Mouse (Mus musculus) limb, embryonic 11.5 days (tissue): ENCODE measurements around the gene Myg1. TPM values are rescaled to one million over a fixed set of nuclear protein-coding genes. Genes with fewer than 3 reads are reported as not detected.

Experiments used
- ATAC-seq: fragments of 200-750 bp; cut with Nextera tagmentation; 2 replicates; pipeline ENCODE4 v1.8.0; 2017; ENCODE audit warnings: low read depth; ENCODE audit not compliant: insufficient number of reproducible peaks, low FRiP score, low TSS enrichment
- DNase-seq: peaks from one replicate; pipeline ENCODE4 v3.0.0-alpha.2; 2015; ENCODE audit warnings: low spot score
- H3K27ac ChIP-seq: fragments of 300-500 bp; sonication (generic); replicated peaks from 2 replicates; pipeline ENCODE4 v1.5.1; 2014; ENCODE audit warnings: low read depth, mild to moderate bottlenecking, low read length
- H3K27me3 ChIP-seq: fragments of 300-500 bp; sonication (generic); 2 replicates; pipeline ENCODE4 v1.6.1; 2014; ENCODE audit warnings: mild to moderate bottlenecking, low read length, mixed read lengths; ENCODE audit not compliant: control insufficient read depth, insufficient read depth
- H3K36me3 ChIP-seq: fragments of 300-500 bp; sonication (generic); 2 replicates; pipeline ENCODE4 v1.6.1; 2014; ENCODE audit warnings: mild to moderate bottlenecking, low read length, moderate library complexity, mixed read lengths; ENCODE audit not compliant: control insufficient read depth, insufficient read depth
- H3K4me1 ChIP-seq: fragments of 300-500 bp; sonication (generic); 2 replicates; pipeline ENCODE4 v1.6.1; 2014; ENCODE audit warnings: low read length, mixed read lengths; ENCODE audit not compliant: control insufficient read depth, insufficient read depth
- H3K4me2 ChIP-seq: fragments of 300-500 bp; sonication (generic); 2 replicates; pipeline ENCODE4 v1.6.1; 2014; ENCODE audit warnings: low read depth, mild to moderate bottlenecking, moderate library complexity; ENCODE audit not compliant: severe bottlenecking
- H3K4me3 ChIP-seq: fragments of 300-500 bp; sonication (generic); 2 replicates; pipeline ENCODE4 v1.5.1; 2014; ENCODE audit warnings: low read depth, low read length
- H3K9ac ChIP-seq: fragments of 300-500 bp; sonication (generic); 2 replicates; pipeline ENCODE4 v1.6.1; 2014; ENCODE audit warnings: mild to moderate bottlenecking, low read length
- H3K9me3 ChIP-seq: fragments of 300-500 bp; sonication (generic); 2 replicates; pipeline ENCODE4 v1.6.1; 2016; ENCODE audit warnings: low read length; ENCODE audit not compliant: control insufficient read depth
- WGBS: fragments of 180-500 bp; shearing (Covaris S2); extraction: QIAGEN DNeasy Blood & Tissue Kit; methylation state at CpG from one replicate; pipeline ENCODE4 v1.1.7; 2014; 5-methylcytosine and 5-hydroxymethylcytosine counted together
- polyA plus RNA-seq: library from polyadenylated mRNA; unstranded; fragments of >200 nt; fragmentation: Nextera tagmentation; extraction: Ambion mirVana; gene quantifications from 2 replicates; pipeline ENCODE4 v1.2.1, GENCODE M21; 2014

Gene Myg1
- polyA plus RNA-seq, 1 experiment from 2014 or later, result 122 TPM

- Histone ChIP-seq H3K4me1 (peaks cover 15% of the 10 kb centered on the region; the same call in 1 of the 2 replicates), H3K9ac (no peak overlapping the region), H3K4me2 (no peak overlapping the region), H3K9me3 (no peaks in the 10 kb centered on the region), H3K27ac (no peak overlapping the region), H3K36me3 (no peaks in the 10 kb centered on the region), H3K4me3 (no peak overlapping the region), H3K27me3 (no peaks in the 10 kb centered on the region)
- DNase-seq (no peak), ATAC-seq (no peak)
- WGBS, result 93% methylated on average over 1 of the region's 1 CpGs
Measured at GRCm38 (mm10) chr15:102364678-102365077, 33.2 kb downstream of the Myg1 start.

DNA sequence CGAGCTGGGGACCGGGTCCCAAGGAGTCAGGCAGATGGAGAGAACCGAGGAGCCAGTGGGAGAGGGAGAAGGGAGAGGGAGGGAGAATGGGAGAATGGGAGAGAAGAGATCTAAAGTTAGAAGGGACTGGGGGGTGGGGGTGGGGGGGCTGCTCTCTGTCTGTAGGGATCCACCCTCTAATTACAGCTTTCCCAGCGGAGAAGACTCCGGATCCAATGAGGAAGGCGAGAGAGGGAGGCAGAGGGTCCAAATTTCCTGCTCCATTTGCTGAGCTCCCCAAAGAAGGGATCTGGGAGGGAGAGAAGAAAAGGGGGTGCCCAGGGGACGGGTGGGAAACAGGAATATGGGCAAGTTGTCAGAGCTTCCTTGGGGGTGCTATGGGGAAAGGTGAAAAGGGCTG, 34.7 kb downstream of the Myg1 start:
- H3K36me3 ChIP-seq, result no peaks in the 10 kb centered on the region
- ATAC-seq (no peak), DNase-seq (no peak)
- H3K4me2 ChIP-seq, result peak overlapping the region; percentile 36
- no peak overlapping the region for H3K27ac ChIP-seq
- no peak overlapping the region for H3K9ac ChIP-seq
- H3K4me3 ChIP-seq, result peak overlapping the region; percentile 21; the same call in 1 of the 2 replicates
- H3K9me3 ChIP-seq, result no peaks in the 10 kb centered on the region
- H3K4me1 ChIP-seq, result peaks cover 29% of the 10 kb centered on the region
- 5% methylated on average over 7 of the region's 7 CpGs for WGBS
- H3K27me3 ChIP-seq, result no peaks in the 10 kb centered on the region

GRCm38 (mm10) chr15:102366733-102367344, 35.3 kb downstream of the Myg1 start, which contains the start of gene Sp7:
Sp7 (minus strand) TSS chr15:102367182.
- Histone ChIP-seq H3K36me3 (no peaks in the 10 kb centered on the region), H3K27me3 (no peaks in the 10 kb centered on the region), H3K4me1 (peaks cover 29% of the 10 kb centered on the region), H3K9me3 (no peaks in the 10 kb centered on the region), H3K4me3 (peak within 1 kb of the TSS; percentile 21; the same call in 1 of the 2 replicates), H3K4me2 (peak within 1 kb of the TSS; percentile 36), H3K27ac (no peak within 1 kb of the TSS), H3K9ac (0 out of 2 replicates have a peak within 1 kb of the TSS, but pooled peaks have one; percentile 12)
- no peak for ATAC-seq
- WGBS, result 9% methylated on average over 15 of the region's 15 CpGs
- peak; percentile 65 for DNase-seq

DNA sequence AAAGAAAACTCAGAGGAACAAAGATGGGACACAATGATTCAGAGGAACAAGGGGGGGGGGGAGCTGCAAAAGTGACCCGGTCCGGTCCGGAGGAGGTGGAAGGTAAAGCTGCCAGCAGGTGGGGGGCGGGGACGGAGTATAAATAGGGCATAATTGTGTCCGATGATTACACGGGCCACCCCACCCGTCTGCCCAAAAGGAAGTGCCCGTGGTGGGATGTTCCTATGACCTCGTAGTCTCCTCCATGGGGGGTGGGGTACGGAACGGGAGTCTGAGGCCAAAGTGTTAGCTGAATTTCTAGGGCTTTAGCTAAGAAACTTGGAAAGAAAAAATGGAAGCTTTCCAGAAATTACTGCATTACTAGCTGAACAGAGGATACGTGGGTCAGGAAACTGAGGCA, 38.5 kb downstream of the Myg1 start:
- DNase-seq (no peak), ATAC-seq (no peak)
- no peaks in the 10 kb centered on the region for H3K27me3 ChIP-seq
- H3K36me3 ChIP-seq, result no peaks in the 10 kb centered on the region
- peak overlapping the region; percentile 9; the same call in 1 of the 2 replicates for H3K27ac ChIP-seq
- WGBS, result 14% methylated on average over 13 of the region's 13 CpGs
- H3K9ac ChIP-seq, result no peak overlapping the region
- peak overlapping the region; percentile 46; the same call in 1 of the 2 replicates for H3K4me2 ChIP-seq
- H3K4me3 ChIP-seq, result no peak overlapping the region
- no peaks in the 10 kb centered on the region for H3K9me3 ChIP-seq
- peaks cover 21% of the 10 kb centered on the region for H3K4me1 ChIP-seq

GRCm38 (mm10) chr15:102370727-102371126, 39.2 kb downstream of the Myg1 start:
- Histone ChIP-seq H3K27me3 (no peaks in the 10 kb centered on the region), H3K4me1 (peaks cover 21% of the 10 kb centered on the region), H3K9ac (peak overlapping the region; percentile 55), H3K27ac (peak overlapping the region; percentile 9; the same call in 1 of the 2 replicates), H3K4me2 (peak overlapping the region; percentile 46), H3K9me3 (no peaks in the 10 kb centered on the region), H3K4me3 (no peak overlapping the region), H3K36me3 (no peaks in the 10 kb centered on the region)
- WGBS, result 0% methylated on average over 10 of the region's 10 CpGs
- peak; percentile 80 for DNase-seq
- ATAC-seq, result peak; percentile 81

GRCm38 (mm10) chr15:102376453-102377162, 45.1 kb downstream of the Myg1 start:
- H3K4me1 ChIP-seq, result peaks cover 14% of the 10 kb centered on the region
- DNase-seq, result peak; percentile 80
- peak overlapping the region; percentile 88 for H3K4me2 ChIP-seq
- peak overlapping the region; percentile 60 for H3K9ac ChIP-seq
- H3K4me3 ChIP-seq, result peak overlapping the region; percentile 37
- under 1% methylated on average over 43 of the region's 43 CpGs for WGBS
- H3K27ac ChIP-seq, result peak overlapping the region; percentile 36
- peak; percentile 74 for ATAC-seq
- no peaks in the 10 kb centered on the region for H3K27me3 ChIP-seq
- H3K36me3 ChIP-seq, result no peaks in the 10 kb centered on the region; the same call in 1 of the 2 replicates
- no peaks in the 10 kb centered on the region for H3K9me3 ChIP-seq

GRCm38 (mm10) chr15:102377163-102377543, 45.6 kb downstream of the Myg1 start:
- Histone ChIP-seq H3K27me3 (no peaks in the 10 kb centered on the region), H3K4me2 (peak overlapping the region; percentile 88), H3K4me1 (peaks cover 14% of the 10 kb centered on the region), H3K9me3 (no peaks in the 10 kb centered on the region), H3K4me3 (peak overlapping the region; percentile 37), H3K27ac (peak overlapping the region; percentile 36), H3K36me3 (no peaks in the 10 kb centered on the region; the same call in 1 of the 2 replicates), H3K9ac (peak overlapping the region; percentile 60)
- peak; percentile 95 for DNase-seq
- peak; percentile 66 for ATAC-seq
- WGBS, result 0% methylated on average over 7 of the region's 7 CpGs

- 0 out of 2 replicates have a peak overlapping the region, but pooled peaks have one; percentile 0 for H3K9ac ChIP-seq
- ATAC-seq (peak; percentile 33; the same call in 1 of the 2 replicates), DNase-seq (peak; percentile 73)
- H3K36me3 ChIP-seq, result no peaks in the 10 kb centered on the region; the same call in 1 of the 2 replicates
- H3K27me3 ChIP-seq, result no peaks in the 10 kb centered on the region
- H3K27ac ChIP-seq, result peak overlapping the region; percentile 36
- H3K4me3 ChIP-seq, result peak overlapping the region; percentile 37; the same call in 1 of the 2 replicates
- H3K4me1 ChIP-seq, result peaks cover 14% of the 10 kb centered on the region
- 4% methylated on average over 10 of the region's 10 CpGs for WGBS
- peak overlapping the region; percentile 88 for H3K4me2 ChIP-seq
- H3K9me3 ChIP-seq, result no peaks in the 10 kb centered on the region
Measured at GRCm38 (mm10) chr15:102377810-102378262, 46.3 kb downstream of the Myg1 start.
